Mouse (Mus musculus): ENCODE measurements around the gene Gdf15. TPM values are rescaled to one million over a fixed set of nuclear protein-coding genes. Genes with fewer than 3 reads are reported as not detected.
A peak's percentile ranks its signal among the peaks of the same experiment; 100 is the strongest.
"Not testable (repeated sequence)": the region's sequence is repeated elsewhere in the genome, so short reads cannot be mapped to it uniquely, and the experiment has no call there.

Gene Gdf15
- polyA plus RNA-seq, 1 experiment from 2014 or later = 0.45 TPM

DNA sequence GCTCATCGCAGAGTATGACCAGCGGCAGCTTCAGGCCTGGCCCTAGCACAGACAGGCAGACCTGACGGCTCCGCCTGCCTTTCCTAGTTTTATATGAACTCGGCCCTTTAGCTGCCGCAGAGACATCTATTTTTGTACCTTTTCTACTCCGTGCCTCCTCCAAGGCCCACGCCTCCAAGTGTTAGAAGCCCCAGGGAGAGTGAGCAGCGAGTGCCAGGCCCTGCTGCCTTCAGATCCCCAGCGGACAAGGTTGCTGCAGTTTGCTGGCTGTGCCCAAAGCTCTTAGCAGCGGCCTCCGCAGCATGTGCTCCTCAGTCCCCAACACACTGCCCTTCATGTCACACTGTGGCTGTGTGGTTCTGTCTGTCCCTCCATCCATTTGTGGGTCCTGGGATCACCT lies 40.7 kb downstream of the Gdf15 start:
- H3K4me2 ChIP-seq = no peak overlapping the region
- no peak overlapping the region for H3K27ac ChIP-seq
- peaks cover 56% of the 10 kb centered on the region for H3K36me3 ChIP-seq
- 84% methylated on average over 12 of the region's 12 CpGs for WGBS
- no peaks in the 10 kb centered on the region for H3K27me3 ChIP-seq
- peaks cover 29% of the 10 kb centered on the region for H3K4me1 ChIP-seq
- H3K4me3 ChIP-seq = no peak overlapping the region
- no peaks in the 10 kb centered on the region for H3K9me3 ChIP-seq
- no peak overlapping the region for H3K9ac ChIP-seq
- ATAC-seq (ENCODE audit: borderline replicate concordance, extremely low read depth, low FRiP score, low TSS enrichment) = no peak

DNA sequence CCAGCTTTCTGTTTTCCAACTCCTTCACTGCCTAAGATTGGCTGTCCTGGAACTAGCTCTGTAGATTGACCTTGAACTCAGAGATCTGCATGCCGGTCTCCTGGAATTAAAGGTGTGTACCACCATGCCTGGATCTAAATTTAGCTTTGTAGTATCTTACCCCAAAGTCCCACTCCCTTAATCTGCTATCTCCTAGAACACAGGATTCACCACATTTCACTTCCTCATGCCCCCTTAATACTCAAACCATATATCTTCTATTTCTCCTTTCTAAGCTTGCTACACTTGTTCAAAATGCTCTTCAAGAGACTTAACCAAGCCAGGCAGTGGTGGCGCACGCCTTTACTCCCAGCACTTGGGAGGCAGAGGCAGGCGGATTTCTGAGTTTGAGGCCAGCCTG lies 44.3 kb downstream of the Gdf15 start:
- not testable (repeated sequence) for H3K9ac ChIP-seq; ATAC-seq (ENCODE audit: borderline replicate concordance, extremely low read depth, low FRiP score, low TSS enrichment); H3K4me3 ChIP-seq; H3K9me3 ChIP-seq; H3K4me2 ChIP-seq; H3K4me1 ChIP-seq; H3K27ac ChIP-seq; H3K27me3 ChIP-seq
- WGBS = 92% methylated on average over 4 of the region's 4 CpGs
- H3K36me3 ChIP-seq = peaks cover 77% of the 10 kb centered on the region

DNA sequence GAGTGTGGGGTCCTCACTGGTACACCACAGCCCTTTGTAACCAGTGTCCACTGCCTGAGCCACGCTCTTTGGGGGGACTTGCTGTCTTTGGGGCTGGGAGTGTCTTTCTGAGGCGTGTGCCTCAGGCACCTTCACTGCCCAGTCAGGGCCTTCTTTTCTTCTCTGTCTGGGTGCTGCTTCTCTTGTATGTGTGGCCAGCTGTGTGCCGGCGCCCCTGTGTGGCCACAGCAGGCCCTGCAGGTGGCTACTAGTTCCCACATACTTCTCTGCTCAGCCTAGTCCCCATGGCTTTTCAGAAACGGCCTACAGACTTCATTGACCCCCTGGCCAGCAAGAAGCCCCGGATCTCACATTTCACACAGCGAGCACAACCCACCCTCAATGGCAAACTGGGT lies 47.0 kb downstream of the Gdf15 start:
- H3K36me3 ChIP-seq = peaks cover 87% of the 10 kb centered on the region
- 37% methylated on average over 7 of the region's 7 CpGs for WGBS
- no peak overlapping the region for H3K4me2 ChIP-seq
- ATAC-seq (ENCODE audit: borderline replicate concordance, extremely low read depth, low FRiP score, low TSS enrichment) = peak; percentile 61; the same call in 1 of the 2 replicates
- no peaks in the 10 kb centered on the region for H3K27me3 ChIP-seq
- H3K4me3 ChIP-seq = no peak overlapping the region
- H3K4me1 ChIP-seq = no peaks in the 10 kb centered on the region; the same call in 1 of the 2 replicates
- no peak overlapping the region for H3K27ac ChIP-seq
- no peaks in the 10 kb centered on the region for H3K9me3 ChIP-seq
- no peak overlapping the region for H3K9ac ChIP-seq

DNA sequence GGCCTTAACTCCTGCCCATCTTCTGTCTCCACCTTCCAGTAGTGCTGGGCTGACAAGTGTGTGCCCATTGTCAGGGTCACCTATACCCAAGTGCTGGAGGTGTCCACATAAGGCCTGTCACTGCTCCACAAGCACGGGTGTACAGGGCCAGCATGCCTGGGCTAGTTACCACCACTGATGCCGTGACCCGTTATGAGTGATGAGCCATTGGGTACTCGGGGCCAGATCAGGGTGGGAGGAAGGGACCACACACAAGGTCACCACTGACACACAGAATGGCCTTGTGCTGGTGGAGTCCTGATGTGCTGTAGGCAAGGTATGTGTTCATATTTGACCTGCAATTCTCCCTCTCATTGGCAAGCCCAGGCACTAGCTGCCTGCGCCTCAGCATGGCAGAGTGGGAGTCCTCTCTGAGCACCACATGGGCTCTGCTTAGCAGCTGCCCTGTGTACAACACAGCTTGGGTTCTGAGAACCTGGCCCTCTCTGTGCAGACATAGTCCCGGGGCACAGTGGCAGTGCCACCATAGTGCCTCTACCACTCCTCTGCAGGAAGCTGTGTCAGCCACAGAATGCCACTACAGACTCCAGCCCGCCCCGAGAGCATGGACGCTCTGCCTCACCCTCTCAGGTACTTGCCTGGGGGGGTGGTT lies 47.5 kb downstream of the Gdf15 start:
- Histone ChIP-seq H3K9ac (no peak overlapping the region), H3K27me3 (no peaks in the 10 kb centered on the region), H3K4me2 (no peak overlapping the region), H3K9me3 (no peaks in the 10 kb centered on the region), H3K4me1 (no peaks in the 10 kb centered on the region; the same call in 1 of the 2 replicates), H3K27ac (no peak overlapping the region), H3K4me3 (no peak overlapping the region), H3K36me3 (peaks cover 87% of the 10 kb centered on the region)
- WGBS = 85% methylated on average over 9 of the region's 9 CpGs
- ATAC-seq (ENCODE audit: borderline replicate concordance, extremely low read depth, low FRiP score, low TSS enrichment) = no peak

DNA sequence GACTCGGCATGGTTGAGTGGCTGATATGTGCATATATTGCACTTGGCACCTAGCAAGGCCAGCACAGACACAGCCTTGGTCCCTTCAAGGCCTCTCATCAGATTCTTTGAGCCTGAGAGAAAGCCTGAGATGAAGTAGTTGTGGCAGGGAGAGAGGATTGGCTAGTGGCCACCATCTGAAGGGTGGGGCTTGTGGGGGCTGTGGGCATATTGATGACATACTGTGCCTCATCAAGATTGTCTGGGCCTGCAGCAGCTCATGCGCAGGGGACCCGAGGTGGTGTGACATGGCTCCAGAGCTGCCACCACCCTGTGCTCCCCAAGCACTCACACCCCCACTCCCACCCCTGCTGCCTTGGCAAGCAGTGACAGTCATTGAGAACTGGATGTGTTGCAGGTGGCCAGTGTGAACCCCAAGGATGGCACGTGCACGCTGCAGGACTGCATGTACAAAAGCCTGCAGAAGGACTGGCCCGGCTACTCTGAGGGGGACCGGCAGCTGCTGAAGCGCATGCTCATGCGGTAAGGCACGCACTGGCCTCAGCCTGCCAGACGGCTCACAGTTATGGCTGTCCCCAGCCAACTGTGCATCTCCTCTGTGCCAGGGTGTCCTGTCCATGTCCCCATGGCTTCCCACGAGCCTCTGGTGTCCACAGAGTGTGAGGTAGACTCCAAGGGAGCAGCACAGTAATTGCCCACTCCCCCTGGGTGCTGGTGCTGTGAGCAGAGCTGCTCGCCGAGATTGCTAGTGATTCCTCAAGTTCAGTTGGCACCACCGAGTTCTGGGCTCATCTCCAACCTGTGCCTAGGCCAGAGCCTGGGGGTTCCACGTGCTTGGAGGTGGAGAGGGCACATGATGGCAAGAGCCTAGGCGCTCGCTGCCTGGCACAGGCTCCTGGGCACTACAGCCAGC lies 48.5 kb downstream of the Gdf15 start:
- H3K9ac ChIP-seq = no peak overlapping the region
- no peak overlapping the region for H3K4me2 ChIP-seq
- H3K4me1 ChIP-seq = no peaks in the 10 kb centered on the region; the same call in 1 of the 2 replicates
- H3K4me3 ChIP-seq = no peak overlapping the region
- no peaks in the 10 kb centered on the region for H3K9me3 ChIP-seq
- no peaks in the 10 kb centered on the region for H3K27me3 ChIP-seq
- no peak overlapping the region for H3K27ac ChIP-seq
- peaks cover 84% of the 10 kb centered on the region for H3K36me3 ChIP-seq
- no peak for ATAC-seq (ENCODE audit: borderline replicate concordance, extremely low read depth, low FRiP score, low TSS enrichment)
- 89% methylated on average over 18 of the region's 18 CpGs for WGBS

Other genes starting within 250 kb of the Gdf15 start
- 14.2 and 17.6 TPM in 2 replicates for gene Crtc1, start 192.9 kb downstream of the Gdf15 start, polyA plus RNA-seq (2015; fragmentation: Nextera tagmentation; extraction: Ambion mirVana)
- 26.2 and 27.1 TPM in 2 replicates for gene Klhl26, start 155.5 kb downstream of the Gdf15 start, polyA plus RNA-seq (2015; fragmentation: Nextera tagmentation; extraction: Ambion mirVana)
- 6.5 and 6.6 TPM in 2 replicates for gene Tmem59l, start 145.1 kb downstream of the Gdf15 start, polyA plus RNA-seq (2015; fragmentation: Nextera tagmentation; extraction: Ambion mirVana)
- gene Crlf1, start 139.3 kb downstream of the Gdf15 start, polyA plus RNA-seq (2015; fragmentation: Nextera tagmentation; extraction: Ambion mirVana) = 181 and 186 TPM in 2 replicates
- 120 and 122 TPM in 2 replicates for gene Rex1bd, start 125.7 kb downstream of the Gdf15 start, polyA plus RNA-seq (2015; fragmentation: Nextera tagmentation; extraction: Ambion mirVana)
- 909 and 953 TPM in 2 replicates for gene Uba52, start 121.7 kb downstream of the Gdf15 start, polyA plus RNA-seq (2015; fragmentation: Nextera tagmentation; extraction: Ambion mirVana)
- 307 and 313 TPM in 2 replicates for gene Fkbp8, start 104.7 kb downstream of the Gdf15 start, polyA plus RNA-seq (2015; fragmentation: Nextera tagmentation; extraction: Ambion mirVana)
- gene Kxd1, start 104.5 kb downstream of the Gdf15 start, polyA plus RNA-seq (2015; fragmentation: Nextera tagmentation; extraction: Ambion mirVana) = 50.0 and 54.4 TPM in 2 replicates
- gene Ell, start 93.0 kb downstream of the Gdf15 start, polyA plus RNA-seq (2015; fragmentation: Nextera tagmentation; extraction: Ambion mirVana) = 17.2 and 17.5 TPM in 2 replicates
- gene Isyna1, start 38.1 kb downstream of the Gdf15 start, polyA plus RNA-seq (2015; fragmentation: Nextera tagmentation; extraction: Ambion mirVana) = 134 TPM in 2 replicates
- 111 and 122 TPM in 2 replicates for gene Ssbp4, start 23.6 kb downstream of the Gdf15 start, polyA plus RNA-seq (2015; fragmentation: Nextera tagmentation; extraction: Ambion mirVana)
- 1.9 and 2.5 TPM in 2 replicates for gene Lrrc25, start 16.3 kb downstream of the Gdf15 start, polyA plus RNA-seq (2015; fragmentation: Nextera tagmentation; extraction: Ambion mirVana)
- 38.5 and 47.7 TPM in 2 replicates for gene Pgpep1, start 27.9 kb upstream of the Gdf15 start, polyA plus RNA-seq (2015; fragmentation: Nextera tagmentation; extraction: Ambion mirVana)
- gene Lsm4, start 40.8 kb upstream of the Gdf15 start, polyA plus RNA-seq (2015; fragmentation: Nextera tagmentation; extraction: Ambion mirVana) = 268 and 320 TPM in 2 replicates
- gene Jund, start 66.5 kb upstream of the Gdf15 start, polyA plus RNA-seq (2015; fragmentation: Nextera tagmentation; extraction: Ambion mirVana) = 49.7 TPM in 2 replicates
- 0.02 TPM in 1 of 2 replicates, not detected in the other for gene Iqcn, start 71.0 kb upstream of the Gdf15 start, polyA plus RNA-seq (2015; fragmentation: Nextera tagmentation; extraction: Ambion mirVana)
- gene Gm3336, start 86.1 kb upstream of the Gdf15 start, polyA plus RNA-seq (2015; fragmentation: Nextera tagmentation; extraction: Ambion mirVana) = not detected in 2 replicates
- gene Pde4c, start 91.3 kb upstream of the Gdf15 start, polyA plus RNA-seq (2015; fragmentation: Nextera tagmentation; extraction: Ambion mirVana) = 0.08 and 0.16 TPM in 2 replicates
- gene Rab3a, start 122.2 kb upstream of the Gdf15 start, polyA plus RNA-seq (2015; fragmentation: Nextera tagmentation; extraction: Ambion mirVana) = 12.8 and 12.9 TPM in 2 replicates
- gene Mpv17l2, start 128.5 kb upstream of the Gdf15 start, polyA plus RNA-seq (2015; fragmentation: Nextera tagmentation; extraction: Ambion mirVana) = 35.4 and 36.2 TPM in 2 replicates
- gene Pik3r2, start 144.3 kb upstream of the Gdf15 start, polyA plus RNA-seq (2015; fragmentation: Nextera tagmentation; extraction: Ambion mirVana) = 56.1 and 56.8 TPM in 2 replicates
- 13.6 and 15.8 TPM in 2 replicates for gene Mast3, start 172.6 kb upstream of the Gdf15 start, polyA plus RNA-seq (2015; fragmentation: Nextera tagmentation; extraction: Ambion mirVana)
- 0.16 and 0.27 TPM in 2 replicates for gene Il12rb1, start 176.0 kb upstream of the Gdf15 start, polyA plus RNA-seq (2015; fragmentation: Nextera tagmentation; extraction: Ambion mirVana)
- 4.5 and 5.5 TPM in 2 replicates for gene Arrdc2, start 207.3 kb upstream of the Gdf15 start, polyA plus RNA-seq (2015; fragmentation: Nextera tagmentation; extraction: Ambion mirVana)
- 1.2 TPM in 2 replicates for gene Kcnn1, start 230.8 kb upstream of the Gdf15 start, polyA plus RNA-seq (2015; fragmentation: Nextera tagmentation; extraction: Ambion mirVana)
- gene Ccdc124, start 241.5 kb upstream of the Gdf15 start, polyA plus RNA-seq (2015; fragmentation: Nextera tagmentation; extraction: Ambion mirVana) = 112 and 118 TPM in 2 replicates

All from lung, embryonic 15.5 days (tissue).